Mouse (Mus musculus): ENCODE data around the gene Sgta.

Gene Sgta

GRCm38 (mm10) chr10:81020207-81020606 is 39.8 kb downstream of the Sgta start:
- no peak for DNase-seq (ENCODE audit: low read depth, low spot score)

- DNase-seq (ENCODE audit: low read depth, low spot score): no peak
These were observed 40.3 kb downstream of the Sgta start for GRCm38 (mm10) chr10:81019687-81020086.

- DNase-seq (ENCODE audit: low read depth, low spot score): no peak
These were observed 41.7 kb downstream of the Sgta start for GRCm38 (mm10) chr10:81018326-81018725.

GRCm38 (mm10) chr10:81016645-81017044 is 43.3 kb downstream of the Sgta start:
- DNase-seq (ENCODE audit: low read depth, low spot score): no peak

- DNase-seq (ENCODE audit: low read depth, low spot score): no peak
These were observed 44.3 kb downstream of the Sgta start for GRCm38 (mm10) chr10:81015666-81016065.

GRCm38 (mm10) chr10:81014393-81015384 is 45.3 kb downstream of the Sgta start, which contains the start of gene Gng7:
Gene Gng7 (minus strand): TSS chr10:81014945.
- DNase-seq (ENCODE audit: low read depth, low spot score): peak; percentile 95

GRCm38 (mm10) chr10:81010851-81011250 is 49.1 kb downstream of the Sgta start:
- no peak for DNase-seq (ENCODE audit: low read depth, low spot score)

- DNase-seq (ENCODE audit: low read depth, low spot score): no peak
These were observed 52.7 kb downstream of the Sgta start for GRCm38 (mm10) chr10:81007240-81007639.

- DNase-seq (ENCODE audit: low read depth, low spot score): peak; percentile 89
These were observed 53.8 kb downstream of the Sgta start for GRCm38 (mm10) chr10:81006005-81006677.

GRCm38 (mm10) chr10:81001161-81001560 is 58.8 kb downstream of the Sgta start:
- peak; percentile 83 for DNase-seq (ENCODE audit: low read depth, low spot score)

GRCm38 (mm10) chr10:81000197-81001062 is 59.6 kb downstream of the Sgta start:
- DNase-seq (ENCODE audit: low read depth, low spot score): no peak

GRCm38 (mm10) chr10:80999362-81000196 is 60.4 kb downstream of the Sgta start:
- DNase-seq (ENCODE audit: low read depth, low spot score): peak; percentile 73

GRCm38 (mm10) chr10:80998778-80999177 is 61.2 kb downstream of the Sgta start:
- DNase-seq (ENCODE audit: low read depth, low spot score): peak; percentile 60

- no peak for DNase-seq (ENCODE audit: low read depth, low spot score)
These were observed 62.0 kb downstream of the Sgta start for GRCm38 (mm10) chr10:80998021-80998420.

GRCm38 (mm10) chr10:80997332-80997731 is 62.6 kb downstream of the Sgta start:
- DNase-seq (ENCODE audit: low read depth, low spot score): no peak

GRCm38 (mm10) chr10:80996501-80996900 is 63.5 kb downstream of the Sgta start:
- DNase-seq (ENCODE audit: low read depth, low spot score): no peak

- DNase-seq (ENCODE audit: low read depth, low spot score): peak; percentile 60
These were observed 64.8 kb downstream of the Sgta start for GRCm38 (mm10) chr10:80995091-80995632.

GRCm38 (mm10) chr10:80994621-80995020 is 65.4 kb downstream of the Sgta start:
- DNase-seq (ENCODE audit: low read depth, low spot score): no peak
